Mouse (Mus musculus) kidney, adult 18-20 months (tissue): ENCODE results near the gene Vmn1r177.
"Not testable (repeated sequence)": the region's sequence is repeated elsewhere in the genome, so short reads cannot be mapped to it uniquely, and the experiment has no call there.

Source experiments
- DNase-seq: peaks from one replicate; pipeline ENCODE4 v3.0.0; 2021

Gene Vmn1r177

GRCm38 (mm10) chr7:23866349-23866748 lies at the start of gene Vmn1r177:
TSS of gene Vmn1r177 (minus strand) at chr7:23866449.
- not testable (repeated sequence) for DNase-seq

- no peak for DNase-seq
These were observed 25.5 kb upstream of the Vmn1r177 start, which contains the start of gene Vmn1r178 for GRCm38 (mm10) chr7:23891709-23892108. TSS of gene Vmn1r178 (plus strand) at chr7:23892009.

- DNase-seq = not testable (repeated sequence)
These were observed 10.7 kb upstream of the Vmn1r177 start for GRCm38 (mm10) chr7:23876918-23877317.

- DNase-seq = not testable (repeated sequence)
These were observed 29.0 kb downstream of the Vmn1r177 start, which contains the start of gene Vmn1r176 for GRCm38 (mm10) chr7:23837272-23837671. TSS of gene Vmn1r176 (minus strand) at chr7:23837372.
